Mouse (Mus musculus) CD4-positive helper T cell, adult 2 months (primary cell): ENCODE measurements at regions not wholly inside any gene's neighbourhood (a gene's known extent, or its start where the extent isn't known, plus 50 kb on each side); places are given as distances from the start of the nearest gene placed in this dataset.
A peak's percentile ranks its signal among the peaks of the same experiment; 100 is the strongest.

Source experiments
- DNase-seq: peaks from one replicate; pipeline ENCODE4 v3.0.0-alpha.2; 2012; ENCODE audit warnings: low read depth, missing footprints, low spot score

DNA sequence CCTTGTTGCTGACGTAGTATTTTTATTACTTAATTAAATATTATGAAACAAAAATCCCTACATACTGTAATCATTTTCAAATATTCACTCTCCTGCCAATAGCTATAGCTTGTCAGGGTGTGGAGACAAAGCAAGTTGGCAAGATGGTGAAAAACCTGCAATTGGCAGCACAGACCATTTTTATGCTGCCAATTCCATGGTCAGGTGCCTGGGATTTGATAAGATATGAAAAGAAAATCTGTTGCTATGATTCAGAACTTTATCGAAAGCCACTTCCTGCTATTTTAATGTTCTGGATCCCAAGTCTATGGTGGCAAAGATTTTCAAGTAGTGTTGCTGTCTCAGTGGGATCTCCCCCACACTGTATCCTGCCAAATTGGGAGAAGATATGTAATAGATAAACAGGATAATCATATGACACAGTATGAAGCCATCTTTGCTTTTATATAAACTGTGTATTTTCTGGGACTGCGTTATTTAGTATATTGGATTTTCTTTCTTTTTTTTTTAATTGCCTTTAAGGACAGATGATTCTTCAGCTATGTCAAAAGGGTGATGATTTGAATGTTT, 165.3 kb upstream of the Lrrc3b start:
- no peak for DNase-seq

DNA sequence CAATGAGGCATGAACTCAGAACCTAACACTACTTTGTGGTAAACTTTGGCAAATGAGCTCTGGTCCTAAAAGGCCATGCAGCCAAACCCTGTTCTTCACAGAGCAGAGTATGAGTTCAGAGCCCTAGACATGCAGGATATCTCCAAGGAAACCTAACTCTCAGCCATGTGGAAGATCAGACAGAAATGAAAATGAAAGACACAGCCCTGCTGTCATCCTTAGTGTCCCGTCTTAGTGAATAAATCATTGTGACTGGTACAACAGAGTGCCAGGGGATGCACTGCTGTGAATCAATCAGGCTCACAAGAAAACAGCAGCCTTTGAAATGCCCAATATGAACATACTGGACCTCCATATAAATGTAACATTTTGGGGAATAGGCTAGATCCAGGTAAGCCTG, 171.4 kb upstream of the Lrrc3b start:
- no peak for DNase-seq

DNA sequence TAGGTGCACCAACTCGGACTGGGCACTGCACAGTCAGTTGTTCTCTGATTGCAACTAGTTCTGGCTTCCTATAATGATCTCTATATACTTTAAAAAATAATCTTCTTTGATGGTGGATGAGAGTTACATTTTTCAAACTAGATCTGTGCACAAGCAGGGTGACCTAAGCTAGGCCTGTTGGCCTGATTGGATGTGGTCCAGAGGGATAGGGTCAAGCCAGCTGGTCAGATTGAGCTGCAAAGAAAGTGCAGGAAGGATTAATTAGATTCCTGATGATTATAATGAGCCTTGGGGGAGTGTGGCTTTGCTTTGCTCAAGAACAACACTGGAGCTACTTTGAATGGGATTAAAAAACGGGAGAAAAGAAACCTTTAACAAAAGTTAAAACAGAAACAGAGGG, 195.8 kb upstream of the Lrrc3b start:
- no peak for DNase-seq

DNA sequence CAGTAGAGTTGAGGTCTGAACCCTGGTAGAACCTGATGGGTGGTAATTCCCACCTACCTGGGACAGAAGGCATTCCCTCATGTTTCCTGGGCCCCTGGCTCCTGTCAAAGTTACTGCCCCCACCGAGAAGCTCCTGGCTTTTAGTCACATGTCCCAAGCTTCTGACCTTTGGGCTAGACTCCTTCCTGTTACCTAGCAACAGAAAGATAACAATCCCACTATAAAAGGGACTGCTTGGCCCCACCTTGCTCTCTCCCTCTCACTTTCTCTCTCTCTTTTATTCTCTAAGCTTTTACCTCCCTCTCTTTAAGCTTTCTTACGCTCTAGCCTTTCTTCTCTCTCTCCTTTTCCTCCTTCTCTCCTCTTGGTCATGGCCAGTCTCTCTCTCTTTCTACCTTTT, 198.9 kb upstream of the Lrrc3b start:
- no peak for DNase-seq

DNA sequence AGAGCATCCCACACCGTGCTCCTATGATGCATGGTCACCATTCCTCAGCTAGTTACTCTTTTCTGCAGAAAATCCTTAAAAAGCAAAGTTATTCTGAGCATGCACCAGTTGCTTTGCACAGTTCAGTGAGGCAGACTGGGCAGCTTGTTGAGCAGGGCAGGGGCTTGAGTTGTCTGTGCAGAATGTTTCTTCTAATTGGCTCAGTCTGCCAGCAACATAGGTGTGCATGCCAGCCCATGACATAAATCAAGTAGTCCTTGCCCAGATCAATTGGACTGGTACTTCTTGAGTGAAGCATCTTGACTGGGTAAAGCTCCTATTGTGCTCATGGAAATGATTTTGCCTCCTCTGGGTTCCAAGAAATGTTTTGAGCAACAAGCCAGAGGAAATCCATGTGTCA, 200.1 kb upstream of the Lrrc3b start:
- no peak for DNase-seq

DNA sequence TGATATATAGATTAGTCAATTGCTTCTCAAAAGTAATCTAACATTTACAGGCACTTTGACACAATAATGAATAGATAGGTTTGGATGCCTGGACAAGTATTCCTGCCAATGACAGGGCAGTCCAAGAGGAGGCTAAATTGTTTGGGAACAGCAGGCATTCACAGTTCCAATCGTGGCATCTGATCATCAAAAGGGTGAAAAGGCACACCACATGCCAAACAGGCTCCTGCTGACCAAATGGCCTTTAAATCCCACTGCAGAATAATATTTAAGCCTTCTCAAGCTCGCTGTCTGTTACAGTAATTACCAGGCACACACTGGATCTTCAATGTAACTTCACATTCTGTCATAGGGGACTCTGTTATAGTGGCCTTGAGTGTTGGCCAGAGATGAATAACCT, 222.1 kb upstream of the Lrrc3b start:
- no peak for DNase-seq

DNA sequence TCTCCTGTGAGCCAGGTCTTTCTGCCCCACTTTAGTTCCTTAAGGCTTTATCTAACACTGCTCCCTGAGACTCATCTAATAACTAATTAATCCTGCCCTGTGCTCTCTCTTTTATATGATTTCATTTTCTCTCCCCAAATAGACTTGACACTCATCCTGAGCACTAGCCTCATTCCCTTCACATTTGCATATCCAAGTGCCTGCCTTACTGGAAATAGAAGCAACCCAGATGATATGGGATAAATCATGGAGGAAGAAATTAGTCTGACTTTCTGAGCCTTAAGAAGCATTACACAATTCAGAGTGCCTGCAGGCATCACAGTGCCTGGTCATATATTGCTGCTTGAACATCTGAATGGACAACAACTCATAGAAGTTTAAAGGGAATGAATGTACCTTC, 233.5 kb upstream of the Lrrc3b start:
- no peak for DNase-seq

DNA sequence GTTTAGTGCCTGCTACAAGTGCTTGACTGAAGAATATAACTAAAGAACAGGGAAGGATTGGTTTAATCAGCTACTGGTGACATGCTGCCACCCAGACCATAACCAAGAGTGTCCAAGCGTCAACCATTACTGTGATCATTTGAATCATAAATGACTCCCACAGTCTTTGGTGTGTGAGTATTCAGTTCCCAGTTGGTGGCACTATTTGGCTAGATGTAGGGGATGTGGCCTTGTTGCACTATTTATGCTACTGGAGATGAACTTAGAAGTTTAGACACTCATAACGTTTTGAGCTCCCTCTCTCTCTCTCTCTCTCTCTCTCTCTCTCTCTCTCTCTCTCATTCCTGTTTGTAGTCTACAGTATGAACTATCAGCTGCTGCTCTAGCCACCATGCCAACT, 238.4 kb upstream of the Lrrc3b start:
- DNase-seq, result peak; percentile 7

DNA sequence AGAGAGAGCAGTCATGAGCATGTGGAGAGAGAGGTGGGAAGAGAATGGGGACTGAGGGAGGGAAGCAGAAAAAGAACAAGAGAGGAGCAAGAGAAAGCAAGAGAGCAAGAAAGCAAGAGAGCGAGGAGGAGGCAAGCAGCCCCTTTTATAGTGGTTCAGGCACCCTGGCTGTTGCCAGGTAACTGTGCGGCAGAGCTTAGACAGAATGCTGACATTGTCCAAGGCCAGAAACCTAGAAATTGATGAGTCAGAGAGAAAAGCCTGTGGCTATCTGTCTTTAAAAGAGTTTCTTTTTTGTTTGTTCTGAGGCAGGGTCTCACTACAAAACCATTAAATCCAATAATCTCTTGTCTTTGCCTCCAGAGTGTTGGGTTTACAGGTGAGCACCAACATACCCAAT, 240.7 kb upstream of the Lrrc3b start:
- DNase-seq, result no peak

DNA sequence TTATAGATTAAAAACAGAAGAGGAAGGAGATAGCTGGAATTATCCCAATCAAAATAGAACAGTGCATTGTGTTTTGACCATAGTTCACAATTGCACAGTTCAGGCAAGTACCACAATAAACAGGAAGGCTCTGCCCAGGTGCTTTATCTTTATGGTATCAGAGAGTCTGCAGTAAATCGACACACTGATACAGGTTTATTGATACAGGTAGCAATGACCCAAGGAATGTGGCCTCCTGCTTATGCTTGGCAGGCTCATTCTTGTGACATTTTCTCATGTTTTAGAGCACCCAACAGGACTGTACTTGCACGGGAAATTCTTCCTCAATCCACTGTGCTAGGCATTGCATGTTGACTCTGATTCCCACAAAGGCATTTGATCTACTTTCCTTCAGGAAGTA, 259.2 kb upstream of the Lrrc3b start:
- DNase-seq, result no peak

DNA sequence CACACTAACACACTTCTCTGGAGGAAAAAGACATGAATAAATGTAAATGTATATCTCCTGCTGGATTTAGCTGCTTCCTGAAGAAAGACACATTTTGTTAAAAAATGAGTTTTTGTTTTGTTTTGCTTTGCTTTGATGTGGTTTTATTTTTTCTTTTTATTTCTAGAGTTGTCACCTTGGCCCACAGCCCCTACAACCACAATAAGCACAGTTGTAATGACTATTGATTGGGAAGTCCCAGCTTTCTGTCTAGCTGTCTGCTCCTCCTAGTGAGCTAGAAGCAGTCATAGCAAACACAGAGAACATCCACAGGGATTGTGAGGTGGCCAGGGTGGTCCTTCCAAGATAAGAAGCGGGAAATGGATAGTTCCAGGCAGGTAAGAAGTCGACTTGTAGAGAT, 259.8 kb upstream of the Lrrc3b start:
- DNase-seq, result peak; percentile 17

DNA sequence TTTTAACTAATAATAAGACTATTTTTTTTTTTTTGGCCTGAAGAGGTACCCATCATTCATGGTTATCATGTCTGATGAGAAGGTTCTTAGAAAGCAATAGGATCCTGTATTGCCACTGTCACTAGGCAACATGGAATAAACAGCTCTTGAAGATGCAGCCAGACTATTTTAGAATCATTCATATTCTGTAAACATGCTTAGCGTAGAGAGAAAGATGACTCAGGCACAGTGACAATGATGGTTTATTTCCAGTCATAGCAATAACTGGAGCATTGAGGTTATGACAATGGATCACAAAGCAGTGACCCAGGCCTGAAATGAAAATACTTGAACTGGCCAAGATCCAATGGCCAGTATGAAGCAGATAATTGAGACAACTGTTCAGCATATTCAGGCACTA, 283.3 kb upstream of the Lrrc3b start:
- no peak for DNase-seq

DNA sequence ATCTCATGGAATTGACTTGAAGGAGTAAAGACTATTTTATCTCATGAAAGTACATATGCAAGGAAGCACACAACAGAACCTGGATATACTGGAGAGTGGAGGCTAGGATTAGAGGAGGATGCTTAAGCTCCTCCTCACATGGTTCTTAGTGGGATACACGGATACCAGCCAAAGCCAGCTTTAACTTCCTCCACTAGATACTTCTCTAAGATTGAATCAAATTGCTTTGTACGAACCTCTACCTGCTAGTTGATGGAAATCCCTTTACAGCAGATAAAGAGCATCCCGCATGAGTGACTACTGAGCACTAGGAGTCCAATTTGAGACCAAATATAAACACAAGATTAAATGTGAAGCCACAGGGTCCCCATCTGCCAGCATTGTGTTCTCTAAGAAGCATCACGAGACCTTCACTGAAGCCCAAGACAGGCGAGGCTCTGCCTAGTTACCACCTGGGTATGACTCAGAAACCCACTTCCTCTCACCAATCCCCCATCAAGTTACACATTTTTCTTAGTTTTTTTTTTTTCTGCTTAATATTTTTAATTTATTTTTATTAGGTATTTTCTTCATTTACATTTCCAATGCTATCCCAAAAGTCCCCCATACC, 307.9 kb upstream of the Lrrc3b start:
- peak; percentile 68 for DNase-seq

DNA sequence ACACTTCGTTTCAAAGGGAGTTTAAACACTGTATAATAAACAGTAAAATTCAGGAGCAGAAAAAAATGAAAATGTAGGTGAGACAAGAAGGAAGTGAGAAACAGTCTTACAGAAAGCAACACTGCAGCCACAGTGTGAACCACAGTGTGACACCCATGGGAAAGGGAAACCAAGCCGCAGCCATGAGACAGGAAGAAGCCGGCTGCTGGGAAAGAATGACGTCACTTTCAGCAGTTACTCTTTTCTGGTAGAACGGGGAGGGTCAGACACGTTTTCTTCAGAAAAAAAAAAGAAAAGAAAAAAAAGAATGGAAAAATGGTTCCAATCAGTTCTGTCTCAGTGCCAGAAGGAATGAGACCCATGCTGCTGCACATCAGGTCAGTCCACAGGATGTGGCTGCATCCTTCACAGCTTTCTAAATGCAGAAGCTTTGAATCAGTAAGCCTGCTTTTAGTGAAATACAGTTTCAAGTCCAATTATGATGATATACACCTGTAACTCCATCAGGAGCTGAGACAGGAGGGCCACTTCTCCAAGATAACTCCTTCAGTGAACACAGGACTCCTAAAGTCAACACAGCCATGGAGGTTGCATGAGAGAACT, 331.2 kb upstream of the Lrrc3b start:
- DNase-seq, result peak; percentile 85

DNA sequence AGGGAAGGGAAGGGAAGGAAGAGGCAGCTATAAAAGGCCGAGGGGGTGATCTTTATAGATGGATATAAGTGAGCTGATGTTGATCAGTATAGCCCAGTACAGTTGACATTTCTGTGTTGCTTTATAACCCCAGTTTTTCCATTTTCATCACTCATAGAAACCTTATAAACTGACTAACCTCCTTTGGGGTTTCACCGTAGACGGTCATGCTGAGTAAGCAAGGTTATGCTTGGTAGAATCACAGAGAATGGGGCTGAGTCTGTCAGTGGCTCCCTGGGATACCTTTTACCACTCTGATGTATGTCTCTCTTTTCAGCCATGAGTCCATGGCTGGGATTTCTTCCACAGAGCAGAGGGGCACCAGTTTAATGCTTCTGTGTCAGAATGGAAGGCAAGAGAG, 345.9 kb upstream of the Lrrc3b start:
- DNase-seq, result no peak

DNA sequence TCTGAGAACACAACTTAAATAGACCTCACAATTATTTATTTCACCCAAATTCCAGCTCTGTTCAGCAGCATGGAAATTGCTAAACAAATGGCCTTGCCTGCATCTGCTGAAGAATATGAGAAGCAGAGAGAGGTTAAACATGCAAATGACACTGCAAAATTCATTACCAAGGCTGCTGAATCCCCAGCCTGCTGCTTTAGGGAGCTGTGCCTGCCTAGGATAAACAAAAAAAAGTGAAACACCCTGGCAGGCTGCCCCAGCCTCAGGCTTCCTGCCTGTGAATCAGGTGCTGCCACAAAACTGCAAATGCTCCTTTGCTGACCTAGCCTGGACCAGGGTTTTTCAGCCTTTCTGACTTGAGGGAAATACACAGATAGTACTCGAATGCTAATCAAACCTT, 346.4 kb upstream of the Lrrc3b start:
- no peak for DNase-seq

DNA sequence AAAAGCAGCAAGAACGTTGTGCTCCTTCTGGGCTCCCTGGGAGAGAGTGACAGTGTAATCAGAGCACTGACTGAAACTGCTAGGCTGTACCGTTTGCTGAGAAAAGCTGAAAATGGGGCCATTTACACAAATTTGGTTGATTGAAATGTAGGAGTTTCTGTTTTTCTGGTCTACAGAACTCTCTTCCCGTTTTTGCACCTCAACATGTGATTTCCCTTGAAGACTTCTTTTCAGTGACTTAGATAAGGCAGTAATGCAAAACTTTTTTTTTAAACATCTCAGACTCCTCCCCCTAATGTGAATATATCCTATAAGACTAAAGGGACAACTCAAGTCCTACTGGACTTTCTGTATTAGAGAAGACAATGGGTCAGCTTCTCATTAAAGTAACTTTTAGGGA, 356.9 kb upstream of the Lrrc3b start:
- DNase-seq, result no peak

DNA sequence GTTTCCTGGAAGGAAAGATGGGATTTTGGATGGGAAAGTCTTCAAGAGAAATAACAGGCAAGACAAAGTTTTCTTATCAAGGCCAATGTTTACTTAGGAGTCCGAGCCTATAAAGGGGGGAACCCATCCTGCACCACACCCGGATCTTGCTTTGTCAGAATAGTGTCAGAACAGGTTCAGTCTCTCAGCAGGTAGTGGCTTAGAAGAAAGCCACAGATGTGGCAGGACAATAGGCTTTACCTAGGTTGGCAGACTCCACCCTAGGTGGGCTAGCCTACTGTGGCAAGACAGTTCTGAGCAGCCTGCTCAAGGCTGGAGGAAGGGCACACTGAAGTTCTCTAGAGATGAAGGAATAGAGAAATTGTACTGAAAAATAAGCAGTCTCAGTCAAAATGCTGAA, 358.2 kb upstream of the Lrrc3b start:
- DNase-seq, result no peak

DNA sequence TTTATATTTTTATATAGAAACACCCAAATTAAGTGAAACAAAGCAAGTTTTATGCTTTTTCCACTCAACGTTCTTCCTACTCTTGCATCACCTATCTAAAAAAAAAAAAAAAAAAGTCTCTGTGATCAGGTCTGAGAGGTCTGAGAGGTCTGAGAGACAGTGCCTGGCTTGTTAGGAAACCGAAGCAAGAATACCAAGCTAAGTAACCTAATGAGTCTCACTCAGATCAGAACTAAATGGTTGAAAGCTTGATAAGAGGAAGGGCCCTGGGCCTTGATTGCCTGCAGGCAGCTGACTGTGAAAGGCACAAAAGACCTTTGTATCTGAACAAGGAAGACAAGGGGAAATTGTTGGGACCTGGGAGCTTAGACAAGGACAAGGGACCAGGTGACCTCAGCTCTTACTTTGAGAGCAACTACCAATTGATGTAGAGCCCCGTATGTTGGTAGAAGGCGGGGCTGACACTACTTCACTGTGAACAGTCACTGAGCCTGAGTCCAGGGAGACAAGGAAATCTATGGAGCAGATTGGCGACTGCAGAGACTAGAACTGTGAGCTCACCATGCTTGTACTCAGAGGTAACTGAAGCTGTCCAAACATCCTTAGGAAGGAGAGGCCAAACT, 362.8 kb upstream of the Lrrc3b start:
- DNase-seq, result no peak

DNA sequence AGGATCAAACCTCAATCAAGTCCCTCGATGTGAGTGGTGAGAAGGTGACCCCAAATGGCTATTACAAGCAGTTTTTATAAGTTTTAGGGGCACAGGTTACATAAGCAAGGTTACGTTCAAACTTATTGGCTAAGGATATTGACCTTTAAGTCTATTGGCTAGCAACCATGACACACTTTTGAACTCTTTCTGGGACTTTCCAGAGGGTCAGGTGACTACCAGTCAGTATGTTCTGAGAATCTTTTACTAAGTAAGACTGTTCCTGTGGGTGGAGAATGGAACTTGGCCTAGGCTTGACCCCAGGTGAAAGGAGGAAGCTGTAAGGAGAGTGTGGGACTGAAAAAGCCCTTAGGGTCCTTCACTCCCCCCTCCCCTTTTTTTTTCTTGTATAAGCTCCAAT, 370.3 kb upstream of the Lrrc3b start:
- DNase-seq, result no peak

DNA sequence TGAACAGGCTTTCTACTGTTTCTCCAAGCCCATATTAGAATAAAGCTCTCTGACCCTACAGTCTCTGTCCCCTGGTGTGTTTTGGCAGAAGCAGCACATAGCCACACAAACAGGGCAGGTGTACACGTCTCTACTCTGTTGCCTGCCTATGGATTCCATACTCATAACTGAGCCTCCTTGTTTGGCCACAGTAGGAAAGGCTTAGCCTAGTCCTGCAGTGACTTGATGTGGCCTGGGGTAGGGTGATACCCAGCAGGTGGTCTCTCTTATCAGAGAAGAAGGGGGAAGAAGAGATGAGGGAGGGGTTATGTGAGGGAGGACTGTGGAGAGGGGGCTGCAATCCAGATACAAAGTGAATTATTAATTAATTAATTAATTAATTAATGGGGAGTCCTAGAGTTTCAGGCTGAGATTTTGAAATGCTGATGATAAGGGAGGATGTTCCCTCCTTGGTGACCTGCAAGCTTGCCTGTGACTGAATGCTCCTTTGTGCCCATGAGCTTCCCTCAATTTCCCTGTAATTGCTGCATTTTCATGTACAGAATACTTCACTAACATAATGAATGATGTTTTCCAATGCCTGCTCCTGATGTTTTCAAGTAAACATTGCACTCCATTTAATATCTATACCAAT, 402.7 kb upstream of the Lrrc3b start:
- DNase-seq, result no peak

DNA sequence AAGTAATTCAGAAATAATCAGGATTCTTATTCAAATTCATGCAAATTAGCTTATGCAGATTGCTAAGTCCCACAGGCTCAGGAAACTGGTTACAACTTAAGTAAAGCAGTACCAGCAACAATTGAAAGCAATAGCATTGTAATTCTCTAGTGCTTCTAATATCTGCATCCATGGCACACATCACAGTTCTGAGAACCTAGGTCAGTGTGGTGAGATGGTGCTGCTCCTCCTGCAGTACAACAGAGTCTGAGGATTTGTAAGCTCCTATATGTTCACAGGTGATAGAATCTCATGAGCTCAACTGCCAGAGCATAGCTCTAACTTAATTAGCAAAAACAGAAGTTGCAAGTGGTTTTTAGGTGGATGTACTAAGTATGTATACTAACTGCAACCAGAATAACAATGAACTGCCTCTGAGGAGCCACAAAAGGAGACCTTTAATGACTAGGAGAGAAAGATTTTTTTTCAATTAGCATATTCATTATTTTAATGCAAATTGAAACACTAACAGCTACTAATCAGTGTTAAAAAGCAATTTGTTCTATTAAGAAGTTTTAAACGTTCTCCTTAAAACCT, 403.3 kb upstream of the Lrrc3b start:
- DNase-seq, result no peak
